Mouse (Mus musculus): ENCODE data around the gene Kcna3. TPM values are rescaled to one million over a fixed set of nuclear protein-coding genes. Genes with fewer than 3 reads are reported as not detected.
A peak's percentile ranks its signal among the peaks of the same experiment; 100 is the strongest.

The Kcna3 gene
- polyA plus RNA-seq, 1 experiment from 2014 or later = 0.59 TPM

DNA sequence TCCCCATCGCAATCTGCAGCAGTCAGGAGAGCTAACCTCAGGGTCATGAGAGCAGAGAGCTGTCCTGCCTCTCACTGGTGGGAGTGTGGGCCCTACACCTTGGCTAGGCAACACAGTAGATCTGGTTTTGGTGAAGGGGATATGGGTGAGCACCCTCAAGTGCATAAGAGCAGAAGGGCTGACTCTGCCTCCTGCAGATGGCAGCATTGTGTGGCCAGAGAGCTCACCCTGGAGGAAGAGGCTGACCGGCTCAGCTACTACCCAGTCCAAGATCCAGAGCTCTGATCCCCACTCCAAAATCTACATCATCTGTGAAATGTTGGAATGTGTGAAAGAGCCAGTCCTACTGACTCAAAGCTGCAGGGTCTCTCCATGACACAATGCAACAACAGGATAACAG is 37.9 kb downstream of the Kcna3 start:
- Histone ChIP-seq H3K36me3 (ENCODE audit: insufficient read depth, low read length) (no peaks in the 10 kb centered on the region), H3K27ac (no peak overlapping the region), H3K27me3 (ENCODE audit: insufficient read depth, low read length) (no peaks in the 10 kb centered on the region), H3K9me3 (replicated peaks; ENCODE audit: low read length) (no peaks in the 10 kb centered on the region), H3K9ac (ENCODE audit: low read depth, low read length) (no peak overlapping the region), H3K4me2 (ENCODE audit: low read length) (no peak overlapping the region), H3K4me3 (replicated peaks; ENCODE audit: low read depth, low read length) (no peak overlapping the region), H3K4me1 (replicated peaks; ENCODE audit: insufficient read depth, low read length) (no peaks in the 10 kb centered on the region)
- peak; percentile 19; the same call in 1 of the 2 replicates for TF ChIP-seq CTCF (IDR thresholded peaks at IDR 0.05; ENCODE audit: low read depth)
- DNase-seq (ENCODE audit: low spot score) = no peak
- ATAC-seq (replicated peaks; ENCODE audit: low FRiP score, low read depth) = no peak
- WGBS = 72% methylated on average over 2 of the region's 2 CpGs

DNA sequence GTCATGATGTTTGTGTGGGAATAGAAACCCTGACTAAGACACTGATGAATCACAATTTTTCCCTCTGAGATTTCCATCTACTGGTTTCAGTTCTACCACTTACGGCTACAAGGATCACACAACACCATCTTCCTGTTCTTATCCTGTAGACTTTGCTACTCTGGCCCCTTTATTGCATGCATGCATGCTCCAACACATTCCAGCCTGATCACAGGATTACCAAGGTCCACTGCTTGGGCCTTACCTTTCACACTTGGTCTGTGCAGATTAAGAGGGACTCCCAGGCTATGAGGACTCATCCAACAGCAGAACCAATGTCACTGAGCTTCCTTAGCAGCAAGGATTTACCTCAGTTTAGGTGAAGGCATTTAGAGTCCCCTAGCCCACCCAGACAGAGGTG is 39.7 kb downstream of the Kcna3 start:
- no peak overlapping the region for H3K4me3 ChIP-seq (replicated peaks; ENCODE audit: low read depth, low read length)
- H3K9me3 ChIP-seq (replicated peaks; ENCODE audit: low read length) = no peaks in the 10 kb centered on the region
- H3K27ac ChIP-seq = no peak overlapping the region
- no peaks in the 10 kb centered on the region for H3K27me3 ChIP-seq (ENCODE audit: insufficient read depth, low read length)
- no peak overlapping the region for H3K4me2 ChIP-seq (ENCODE audit: low read length)
- no peaks in the 10 kb centered on the region for H3K36me3 ChIP-seq (ENCODE audit: insufficient read depth, low read length)
- H3K4me1 ChIP-seq (replicated peaks; ENCODE audit: insufficient read depth, low read length) = no peaks in the 10 kb centered on the region
- no peak overlapping the region for H3K9ac ChIP-seq (ENCODE audit: low read depth, low read length)
- no peak for DNase-seq (ENCODE audit: low spot score)
- WGBS = 78% methylated on average over 1 of the region's 1 CpGs
- no peak for ATAC-seq (replicated peaks; ENCODE audit: low FRiP score, low read depth)
- no peak for TF ChIP-seq CTCF (IDR thresholded peaks at IDR 0.05; ENCODE audit: low read depth)

DNA sequence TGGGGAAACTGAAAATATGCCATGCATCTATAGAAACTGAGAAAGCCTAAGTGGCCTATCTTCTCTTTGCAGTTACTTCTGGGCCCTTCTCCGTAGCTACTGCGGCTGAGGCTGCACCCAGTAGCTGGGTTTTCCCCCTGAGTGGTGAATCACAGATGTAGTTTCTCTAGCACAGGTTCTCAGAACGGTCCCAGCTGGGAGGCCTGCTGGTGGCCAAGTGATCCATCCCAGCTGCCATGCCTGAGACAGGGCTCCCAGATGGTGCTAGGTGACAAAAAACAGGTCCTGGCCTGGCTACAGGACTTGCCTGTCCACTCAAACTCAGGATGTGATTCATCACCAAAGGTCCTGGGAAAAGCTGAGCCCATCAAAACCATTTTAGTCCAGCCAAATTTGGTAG is 40.7 kb downstream of the Kcna3 start:
- 64% methylated on average over 3 of the region's 3 CpGs for WGBS
- Histone ChIP-seq H3K36me3 (ENCODE audit: insufficient read depth, low read length) (no peaks in the 10 kb centered on the region), H3K9me3 (replicated peaks; ENCODE audit: low read length) (no peaks in the 10 kb centered on the region), H3K27me3 (ENCODE audit: insufficient read depth, low read length) (no peaks in the 10 kb centered on the region), H3K4me1 (replicated peaks; ENCODE audit: insufficient read depth, low read length) (no peaks in the 10 kb centered on the region), H3K27ac (no peak overlapping the region), H3K9ac (ENCODE audit: low read depth, low read length) (no peak overlapping the region), H3K4me2 (ENCODE audit: low read length) (no peak overlapping the region), H3K4me3 (replicated peaks; ENCODE audit: low read depth, low read length) (no peak overlapping the region)
- DNase-seq (ENCODE audit: low spot score) = no peak
- no peak for ATAC-seq (replicated peaks; ENCODE audit: low FRiP score, low read depth)
- no peak for TF ChIP-seq CTCF (IDR thresholded peaks at IDR 0.05; ENCODE audit: low read depth)

DNA sequence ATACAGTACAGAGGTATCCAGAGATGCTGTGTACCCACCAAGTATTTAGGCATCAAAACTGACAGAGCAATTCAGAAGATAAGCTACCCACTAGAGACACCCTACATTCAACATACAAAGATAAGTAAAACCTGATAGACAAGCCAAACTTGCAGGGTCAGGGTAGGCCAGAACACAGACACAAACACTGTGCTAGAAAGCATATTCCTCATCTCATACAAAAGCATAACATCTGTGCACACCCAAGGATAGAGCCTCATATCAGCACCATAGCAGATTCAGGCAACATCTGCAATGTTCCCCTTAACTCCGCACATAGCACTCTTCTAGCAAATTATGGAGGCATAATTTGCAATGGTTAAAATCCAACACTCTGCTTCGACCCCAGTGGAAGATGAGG is 41.1 kb downstream of the Kcna3 start:
- DNase-seq (ENCODE audit: low spot score) = no peak

DNA sequence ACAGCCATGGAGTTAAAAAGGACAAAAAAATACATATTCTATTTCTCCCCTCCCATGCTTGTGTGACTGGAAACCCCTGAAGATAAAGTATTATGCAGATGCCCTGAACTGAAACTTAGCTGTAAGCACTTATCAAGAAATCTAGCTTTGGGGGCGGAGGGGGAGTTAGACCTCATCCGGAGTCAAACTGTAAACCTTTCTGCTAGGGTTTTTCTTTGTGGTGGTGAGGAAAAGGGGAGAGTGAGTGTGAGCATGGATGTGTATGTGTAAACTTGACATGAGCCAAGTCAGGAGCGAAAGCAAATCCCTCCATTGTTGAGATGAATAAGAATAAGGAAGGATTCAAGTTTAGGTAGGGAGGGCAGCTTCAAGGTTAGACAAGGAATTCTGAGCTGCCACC is 44.8 kb downstream of the Kcna3 start:
- Histone ChIP-seq H3K4me2 (ENCODE audit: low read length) (no peak overlapping the region), H3K27ac (no peak overlapping the region), H3K9me3 (replicated peaks; ENCODE audit: low read length) (no peaks in the 10 kb centered on the region), H3K4me3 (replicated peaks; ENCODE audit: low read depth, low read length) (no peak overlapping the region), H3K27me3 (ENCODE audit: insufficient read depth, low read length) (no peaks in the 10 kb centered on the region), H3K36me3 (ENCODE audit: insufficient read depth, low read length) (no peaks in the 10 kb centered on the region), H3K4me1 (replicated peaks; ENCODE audit: insufficient read depth, low read length) (no peaks in the 10 kb centered on the region), H3K9ac (ENCODE audit: low read depth, low read length) (no peak overlapping the region)
- DNase-seq (ENCODE audit: low spot score) = no peak
- WGBS = 81% methylated on average over 3 of the region's 3 CpGs
- no peak for TF ChIP-seq CTCF (IDR thresholded peaks at IDR 0.05; ENCODE audit: low read depth)
- ATAC-seq (replicated peaks; ENCODE audit: low FRiP score, low read depth) = no peak

More for the DNA sequence above, 41.1 kb downstream of the Kcna3 start:
- TF ChIP-seq CTCF (IDR thresholded peaks at IDR 0.05; ENCODE audit: low read depth) = no peak
- Histone ChIP-seq H3K4me1 (replicated peaks; ENCODE audit: insufficient read depth, low read length) (no peaks in the 10 kb centered on the region), H3K4me2 (ENCODE audit: low read length) (no peak overlapping the region), H3K36me3 (ENCODE audit: insufficient read depth, low read length) (no peaks in the 10 kb centered on the region), H3K27me3 (ENCODE audit: insufficient read depth, low read length) (no peaks in the 10 kb centered on the region), H3K9ac (ENCODE audit: low read depth, low read length) (no peak overlapping the region), H3K4me3 (replicated peaks; ENCODE audit: low read depth, low read length) (no peak overlapping the region), H3K9me3 (replicated peaks; ENCODE audit: low read length) (no peaks in the 10 kb centered on the region), H3K27ac (no peak overlapping the region)
- no peak for ATAC-seq (replicated peaks; ENCODE audit: low FRiP score, low read depth)
- 90% methylated on average over 2 of the region's 2 CpGs for WGBS

DNA sequence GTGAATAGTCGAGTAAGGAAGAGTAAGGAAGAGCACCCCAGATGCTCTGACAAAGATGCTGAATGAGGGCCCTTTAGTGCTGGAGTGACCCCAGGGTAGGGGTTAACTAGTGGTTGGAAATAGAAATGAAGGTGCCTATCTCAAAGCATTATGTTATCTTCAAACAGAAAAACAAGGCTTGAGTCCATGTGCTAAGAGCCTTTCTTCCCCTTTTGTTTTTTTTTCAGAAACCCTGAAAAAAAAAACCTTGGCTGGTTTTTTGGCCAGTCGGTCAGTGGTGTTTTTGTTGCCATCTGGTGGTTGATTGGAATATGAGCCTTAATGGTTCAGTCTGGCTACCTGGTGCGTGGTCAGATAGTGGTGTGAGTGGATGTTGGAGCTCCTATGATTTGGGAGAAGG is 45.3 kb downstream of the Kcna3 start:
- TF ChIP-seq CTCF (IDR thresholded peaks at IDR 0.05; ENCODE audit: low read depth) = peak; percentile 72
- peak; percentile 64 for DNase-seq (ENCODE audit: low spot score)

DNA sequence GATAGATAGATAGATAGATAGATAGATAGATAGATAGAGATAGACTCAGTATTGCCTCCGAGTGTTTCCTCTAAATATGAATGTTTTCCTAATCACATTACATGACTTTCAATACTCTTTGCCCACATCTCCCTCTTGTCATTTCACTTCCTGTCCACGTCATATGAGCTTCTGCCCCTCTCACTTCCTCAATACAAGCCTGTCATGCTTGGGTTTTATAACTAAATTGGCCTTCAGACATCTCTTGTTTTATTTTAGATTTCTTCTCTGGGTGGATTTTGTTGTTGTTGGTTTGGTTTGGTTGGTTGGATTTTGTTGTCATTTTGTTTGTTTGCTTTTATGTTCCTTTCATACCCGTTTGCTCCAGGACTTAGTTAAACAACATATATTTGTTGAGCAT is 48.6 kb downstream of the Kcna3 start:
- no peaks in the 10 kb centered on the region for H3K27me3 ChIP-seq (ENCODE audit: insufficient read depth, low read length)
- 81% methylated on average over 3 of the region's 3 CpGs for WGBS

More for the DNA sequence above, 45.3 kb downstream of the Kcna3 start:
- 27% methylated on average over 3 of the region's 3 CpGs for WGBS
- H3K4me1 ChIP-seq (replicated peaks; ENCODE audit: insufficient read depth, low read length) = no peaks in the 10 kb centered on the region
- no peak overlapping the region for H3K4me3 ChIP-seq (replicated peaks; ENCODE audit: low read depth, low read length)
- H3K27me3 ChIP-seq (ENCODE audit: insufficient read depth, low read length) = no peaks in the 10 kb centered on the region
- H3K9me3 ChIP-seq (replicated peaks; ENCODE audit: low read length) = no peaks in the 10 kb centered on the region
- H3K9ac ChIP-seq (ENCODE audit: low read depth, low read length) = no peak overlapping the region
- ATAC-seq (replicated peaks; ENCODE audit: low FRiP score, low read depth) = no peak
- H3K27ac ChIP-seq = no peak overlapping the region
- H3K4me2 ChIP-seq (ENCODE audit: low read length) = no peak overlapping the region
- H3K36me3 ChIP-seq (ENCODE audit: insufficient read depth, low read length) = no peaks in the 10 kb centered on the region

More for the DNA sequence above, 48.6 kb downstream of the Kcna3 start:
- DNase-seq (ENCODE audit: low spot score) = no peak
- Histone ChIP-seq H3K9ac (ENCODE audit: low read depth, low read length) (no peak overlapping the region), H3K4me2 (ENCODE audit: low read length) (no peak overlapping the region), H3K27ac (no peak overlapping the region), H3K4me1 (replicated peaks; ENCODE audit: insufficient read depth, low read length) (no peaks in the 10 kb centered on the region), H3K4me3 (replicated peaks; ENCODE audit: low read depth, low read length) (no peak overlapping the region), H3K9me3 (replicated peaks; ENCODE audit: low read length) (no peaks in the 10 kb centered on the region), H3K36me3 (ENCODE audit: insufficient read depth, low read length) (no peaks in the 10 kb centered on the region)
- ATAC-seq (replicated peaks; ENCODE audit: low FRiP score, low read depth) = no peak
- TF ChIP-seq CTCF (IDR thresholded peaks at IDR 0.05; ENCODE audit: low read depth) = no peak
